Mouse (Mus musculus): ENCODE data around the gene Gm10665.
"Not testable (repeated sequence)": the region's sequence is repeated elsewhere in the genome, so short reads cannot be mapped to it uniquely, and the experiment has no call there.

The Gm10665 gene

GRCm38 (mm10) chr7:22463975-22464374 is at the start of gene Gm10665:
Gm10665 (minus strand) TSS chr7:22464075.
- DNase-seq (ENCODE audit: low spot score in 2 of 2) = not testable (repeated sequence)

- not testable (repeated sequence) for DNase-seq (ENCODE audit: low spot score in 2 of 2)
Observed at GRCm38 (mm10) chr7:22499578-22499977, 35.7 kb upstream of the Gm10665 start, which contains the start of gene Vmn1r151. Vmn1r151 (minus strand) TSS chr7:22499678.

GRCm38 (mm10) chr7:22438129-22438528 is 25.7 kb downstream of the Gm10665 start, which contains the start of gene Vmn1r149:
Vmn1r149 (minus strand) TSS chr7:22438229.
- DNase-seq (ENCODE audit: low spot score in 2 of 2) = not testable (repeated sequence)

DNA sequence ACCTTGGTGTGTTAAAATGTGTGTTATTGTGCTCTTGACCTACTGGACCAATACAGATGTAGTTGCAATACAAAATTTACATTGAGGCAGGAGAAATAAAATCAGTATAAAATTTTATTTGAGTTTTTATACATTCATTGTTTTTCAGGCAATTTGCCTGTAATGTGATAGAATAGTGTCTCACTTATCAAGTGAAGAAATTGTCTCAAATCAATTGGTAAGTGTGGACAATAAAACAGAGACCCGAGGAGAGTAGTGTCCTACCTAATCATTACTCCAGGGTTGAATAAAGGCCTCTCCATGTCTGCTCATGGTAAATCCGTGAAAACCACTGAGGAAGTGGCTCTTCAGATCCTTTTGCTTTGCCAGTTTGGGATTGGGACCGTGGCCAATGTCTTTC is 50.6 kb downstream of the Gm10665 start, which contains the start of gene Vmn1r148:
Gene Vmn1r148, plus strand, starts transcription at position 301 of the 400 bp plus-strand sequence.
- not testable (repeated sequence) for DNase-seq (ENCODE audit: low spot score in 2 of 2)

Measured in urinary bladder, adult 18-20 months (tissue).